9 mouse cellular contexts compared by ENCODE assay signal in genomic region chr19:46878346-46878745, GRCm38 (mm10).
A peak's percentile ranks its signal among the peaks of the same experiment; 100 is the strongest.
DNase-seq lines count a peak whose midpoint lies in the region; ATAC-seq lines count a peak whose summit lies in the region.
"Had no signal": no experiment of that assay in that cellular context is flagged by ENCODE, and none has a peak within 500 bp of the region (broad histone marks: within the 10 kb centered on the region; RNA-seq: fewer than 3 reads in every experiment).

No protein-coding gene starts in this region.

- no peak overlapping the region for H3K4me3 ChIP-seq in heart, embryonic 12.5 days
- no peak overlapping the region for H3K4me3 ChIP-seq in forebrain, embryonic 10.5 days

- DNase-seq in heart, adult 18-20 months: peak; percentile 77 to 88
- DNase-seq in B cell, adult 2 months: peak; percentile 61 to 67
- DNase-seq in brain, adult 2 months (ENCODE audit: low read depth, low spot score): peak; percentile 97
- peak; percentile 76 to 82 for DNase-seq in layer of hippocampus, postnatal 10 days (ENCODE audit: low spot score in 2 of 2)
- peak; percentile 45 for DNase-seq in retina, embryonic 14.5 days (ENCODE audit: low spot score)
- no peak for DNase-seq in forebrain, embryonic 10.5 days (ENCODE audit: extremely low spot score, low spot score)

- no peaks in the 10 kb centered on the region for H3K4me1 ChIP-seq in heart, embryonic 12.5 days (replicated peaks)
- H3K4me1 ChIP-seq in forebrain, embryonic 10.5 days: no peaks in the 10 kb centered on the region

- H3K9ac ChIP-seq in heart, embryonic 12.5 days: no peak overlapping the region

- no peaks in the 10 kb centered on the region for H3K27me3 ChIP-seq in heart, embryonic 12.5 days (replicated peaks)
- no peaks in the 10 kb centered on the region for H3K27me3 ChIP-seq in forebrain, embryonic 10.5 days (ENCODE audit: poor library complexity, severe bottlenecking)
- H3K27me3 ChIP-seq: Patski had no signal

- no peak for ATAC-seq in heart, embryonic 12.5 days (ENCODE audit: insufficient number of reproducible peaks, low FRiP score)
- ATAC-seq in granulocyte monocyte progenitor cell, adult 5-6 weeks (replicated peaks; ENCODE audit: poor library complexity, severe bottlenecking): peak; percentile 38
- ATAC-seq: Patski had no signal

- WGBS in heart, embryonic 12.5 days: 48% methylated on average over 13 of the region's 13 CpGs
- WGBS in forebrain, embryonic 10.5 days: 68% methylated on average over 13 of the region's 13 CpGs

- H3K9me3 ChIP-seq in heart, embryonic 12.5 days (replicated peaks): no peaks in the 10 kb centered on the region
- no peaks in the 10 kb centered on the region for H3K9me3 ChIP-seq in forebrain, embryonic 10.5 days

- H3K36me3 ChIP-seq in heart, embryonic 12.5 days: peaks cover 17% of the 10 kb centered on the region
- H3K36me3 ChIP-seq in forebrain, embryonic 10.5 days (replicated peaks): peaks cover 17% of the 10 kb centered on the region

- no peak overlapping the region for H3K4me2 ChIP-seq in heart, embryonic 12.5 days

- no peak overlapping the region for H3K27ac ChIP-seq in heart, embryonic 12.5 days (ENCODE audit: poor library complexity, severe bottlenecking)
- no peak overlapping the region for H3K27ac ChIP-seq in forebrain, embryonic 10.5 days
